Mouse (Mus musculus): Measurements from ENCODE around the gene Gm28053. TPM values are rescaled to one million over a fixed set of nuclear protein-coding genes. Genes with fewer than 3 reads are reported as not detected.

The Gm28053 gene
- 1.7 TPM in 1 of 2 replicates, not detected in the other for polyA plus RNA-seq (2016; fragmentation: Nextera tagmentation; extraction: Ambion mirVana)

DNA sequence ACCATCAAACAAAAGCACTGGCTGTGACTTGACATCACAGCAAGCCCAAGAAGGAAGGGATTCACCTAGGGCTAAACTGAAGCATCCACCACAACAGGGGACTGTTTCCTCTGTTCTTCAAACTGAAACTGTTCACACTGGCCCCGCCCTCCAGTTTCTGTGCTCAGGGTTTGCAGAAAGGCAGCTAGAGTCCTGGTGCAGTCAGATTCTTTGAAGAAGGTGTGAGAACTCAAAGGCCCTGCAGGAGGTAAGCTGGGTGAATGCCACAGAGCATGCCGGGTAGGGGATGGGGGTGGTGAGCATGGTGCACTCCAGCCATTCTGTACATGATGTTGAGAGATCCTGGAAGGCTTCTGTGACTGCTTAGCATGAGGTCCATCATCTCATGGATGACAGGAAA, at the start of gene Gm28053, which contains the start of gene Gimap7:
Gene Gm28053, plus strand, starts transcription at position 153 of the 400 bp plus-strand sequence.
Gene Gimap7, plus strand, starts transcription at position 167 of the 400 bp plus-strand sequence.
- Histone ChIP-seq H3K27ac (no peak within 1 kb of the TSS), H3K36me3 (no peaks in the 10 kb centered on the region), H3K4me3 (no peak within 1 kb of the TSS), H3K27me3 (no peaks in the 10 kb centered on the region), H3K4me2 (replicated peaks) (no peak within 1 kb of the TSS), H3K9me3 (replicated peaks) (no peaks in the 10 kb centered on the region), H3K4me1 (no peaks in the 10 kb centered on the region), H3K9ac (no peak within 1 kb of the TSS)
- ATAC-seq (ENCODE audit: low FRiP score): no peak
- 56% methylated on average over 2 of the region's 2 CpGs for WGBS

GRCm38 (mm10) chr6:48669446-48669969, 48.9 kb upstream of the Gm28053 start:
- Histone ChIP-seq H3K27ac (no peak overlapping the region), H3K9me3 (replicated peaks) (no peaks in the 10 kb centered on the region), H3K36me3 (no peaks in the 10 kb centered on the region), H3K27me3 (no peaks in the 10 kb centered on the region), H3K4me1 (no peaks in the 10 kb centered on the region), H3K9ac (no peak overlapping the region), H3K4me3 (no peak overlapping the region), H3K4me2 (replicated peaks) (no peak overlapping the region)
- ATAC-seq (ENCODE audit: low FRiP score): no peak
- WGBS: 75% methylated on average over 2 of the region's 2 CpGs

DNA sequence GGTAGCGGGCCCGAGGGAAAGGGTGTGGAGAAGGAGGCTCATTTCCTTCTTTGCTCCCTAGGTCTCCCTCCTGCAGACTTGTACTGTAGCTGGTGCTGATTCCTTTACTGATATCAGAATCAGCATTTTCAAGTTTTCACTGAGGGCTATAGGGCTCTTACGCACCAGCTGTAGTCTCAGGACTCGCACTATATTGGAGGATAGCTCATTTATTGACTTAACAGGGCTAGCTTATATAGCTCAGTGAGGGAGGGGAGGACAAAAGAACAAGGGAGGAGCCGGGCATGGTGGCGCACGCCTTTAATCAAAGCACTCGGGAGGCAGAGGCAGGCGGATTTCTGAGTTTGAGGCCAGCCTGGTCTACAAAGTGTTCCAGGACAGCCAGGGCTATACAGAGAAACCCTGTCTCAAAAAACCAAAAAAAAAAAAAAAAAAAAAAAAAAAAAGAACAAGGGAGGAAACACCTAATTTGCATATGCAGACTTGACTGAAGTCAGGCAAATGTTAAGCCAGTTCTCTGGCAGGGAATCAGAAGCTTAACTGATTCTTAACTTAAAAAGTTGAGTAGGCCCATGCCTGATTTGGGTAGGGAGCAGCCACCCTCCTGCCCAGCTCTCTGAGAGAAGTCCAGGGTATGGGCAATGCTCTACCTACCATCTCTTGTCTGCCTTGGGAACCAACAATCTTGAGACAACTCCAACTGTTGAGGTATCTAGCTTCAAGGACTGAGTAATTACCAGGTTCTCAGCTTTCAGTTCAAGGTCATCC, 43.9 kb upstream of the Gm28053 start:
- no peak for ATAC-seq (ENCODE audit: low FRiP score)
- Histone ChIP-seq H3K9ac (no peak overlapping the region), H3K27ac (no peak overlapping the region), H3K9me3 (replicated peaks) (no peaks in the 10 kb centered on the region), H3K4me2 (replicated peaks) (no peak overlapping the region), H3K4me3 (no peak overlapping the region), H3K36me3 (no peaks in the 10 kb centered on the region), H3K4me1 (peaks cover 3% of the 10 kb centered on the region), H3K27me3 (no peaks in the 10 kb centered on the region)
- 94% methylated on average over 9 of the region's 9 CpGs for WGBS

GRCm38 (mm10) chr6:48675400-48675930, 42.9 kb upstream of the Gm28053 start:
- H3K27me3 ChIP-seq: no peaks in the 10 kb centered on the region
- H3K9me3 ChIP-seq (replicated peaks): no peaks in the 10 kb centered on the region
- peak overlapping the region; percentile 35 for H3K4me2 ChIP-seq (replicated peaks)
- peak overlapping the region; percentile 13; the same call in 1 of the 2 replicates for H3K4me3 ChIP-seq
- H3K36me3 ChIP-seq: no peaks in the 10 kb centered on the region
- WGBS: 52% methylated on average over 10 of the region's 10 CpGs
- H3K4me1 ChIP-seq: peaks cover 3% of the 10 kb centered on the region
- H3K27ac ChIP-seq: no peak overlapping the region
- no peak for ATAC-seq (ENCODE audit: low FRiP score)
- no peak overlapping the region for H3K9ac ChIP-seq

DNA sequence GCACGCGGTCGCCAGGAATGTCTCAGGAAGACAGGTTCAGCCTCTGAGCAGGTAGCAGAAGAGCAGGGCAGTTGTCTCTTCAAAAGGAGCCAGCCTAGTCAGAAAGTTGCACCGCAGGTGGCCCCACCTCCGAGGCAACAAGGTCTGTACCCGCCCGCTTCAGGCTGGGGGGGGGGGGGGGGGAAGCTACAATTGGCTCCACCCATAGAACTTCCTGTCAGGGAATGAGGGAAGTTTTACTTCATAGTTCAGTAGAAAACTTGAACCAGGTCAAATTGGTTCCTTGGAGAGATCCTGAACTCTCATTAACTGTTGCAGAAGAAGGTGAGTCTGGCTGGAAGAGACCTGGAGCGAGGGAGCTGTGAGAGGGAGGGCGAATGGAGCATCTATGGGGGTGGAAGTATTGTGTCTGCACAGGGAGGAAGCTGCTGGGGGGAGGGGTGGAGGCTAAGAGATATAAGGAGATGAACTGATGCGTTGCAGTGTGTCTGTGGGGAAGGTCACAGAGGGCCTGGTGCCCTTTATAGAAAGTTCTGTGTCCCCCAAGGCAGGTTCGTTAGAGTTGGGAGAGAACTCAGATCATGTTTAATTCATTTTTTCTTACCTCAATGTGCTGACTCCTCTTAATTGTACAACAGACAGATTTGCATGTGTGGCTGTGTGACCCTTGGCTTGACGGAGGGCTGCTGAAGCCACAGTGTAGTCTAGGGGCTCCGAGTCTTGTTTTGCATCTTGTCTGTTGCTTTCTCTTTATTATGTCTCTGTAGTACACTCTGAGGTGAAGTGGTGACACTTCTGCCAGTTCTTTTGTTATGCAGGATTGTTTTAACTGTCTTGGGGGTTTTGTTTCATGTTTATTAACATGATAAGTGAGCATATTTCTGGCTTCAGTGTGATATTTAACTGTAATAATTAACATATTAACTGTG, 42.2 kb upstream of the Gm28053 start, which contains the start of gene Gimap9:
Gene Gimap9, plus strand, starts transcription at position 199 of the 929 bp plus-strand sequence.
- Histone ChIP-seq H3K9me3 (replicated peaks) (no peaks in the 10 kb centered on the region), H3K4me3 (peak within 1 kb of the TSS; percentile 13), H3K36me3 (no peaks in the 10 kb centered on the region), H3K4me1 (peaks cover 3% of the 10 kb centered on the region), H3K27me3 (no peaks in the 10 kb centered on the region), H3K9ac (no peak within 1 kb of the TSS), H3K4me2 (replicated peaks) (peak within 1 kb of the TSS; percentile 35), H3K27ac (no peak within 1 kb of the TSS)
- WGBS: 19% methylated on average over 13 of the region's 13 CpGs
- no peak for ATAC-seq (ENCODE audit: low FRiP score)

- no peaks in the 10 kb centered on the region for H3K36me3 ChIP-seq
- 88% methylated on average over 5 of the region's 5 CpGs for whole genome bisulfite sequencing
- no peak overlapping the region for H3K4me3 ChIP-seq
- no peaks in the 10 kb centered on the region for H3K27me3 ChIP-seq
- H3K4me2 ChIP-seq (replicated peaks): 0 out of 2 replicates have a peak overlapping the region, but pooled peaks have one; percentile 35
- no peak overlapping the region for H3K9ac ChIP-seq
- H3K9me3 ChIP-seq (replicated peaks): no peaks in the 10 kb centered on the region
- no peak overlapping the region for H3K27ac ChIP-seq
- no peak for ATAC-seq (ENCODE audit: low FRiP score)
- peaks cover 3% of the 10 kb centered on the region for H3K4me1 ChIP-seq
Observed at GRCm38 (mm10) chr6:48676860-48677415, 41.5 kb upstream of the Gm28053 start.

DNA sequence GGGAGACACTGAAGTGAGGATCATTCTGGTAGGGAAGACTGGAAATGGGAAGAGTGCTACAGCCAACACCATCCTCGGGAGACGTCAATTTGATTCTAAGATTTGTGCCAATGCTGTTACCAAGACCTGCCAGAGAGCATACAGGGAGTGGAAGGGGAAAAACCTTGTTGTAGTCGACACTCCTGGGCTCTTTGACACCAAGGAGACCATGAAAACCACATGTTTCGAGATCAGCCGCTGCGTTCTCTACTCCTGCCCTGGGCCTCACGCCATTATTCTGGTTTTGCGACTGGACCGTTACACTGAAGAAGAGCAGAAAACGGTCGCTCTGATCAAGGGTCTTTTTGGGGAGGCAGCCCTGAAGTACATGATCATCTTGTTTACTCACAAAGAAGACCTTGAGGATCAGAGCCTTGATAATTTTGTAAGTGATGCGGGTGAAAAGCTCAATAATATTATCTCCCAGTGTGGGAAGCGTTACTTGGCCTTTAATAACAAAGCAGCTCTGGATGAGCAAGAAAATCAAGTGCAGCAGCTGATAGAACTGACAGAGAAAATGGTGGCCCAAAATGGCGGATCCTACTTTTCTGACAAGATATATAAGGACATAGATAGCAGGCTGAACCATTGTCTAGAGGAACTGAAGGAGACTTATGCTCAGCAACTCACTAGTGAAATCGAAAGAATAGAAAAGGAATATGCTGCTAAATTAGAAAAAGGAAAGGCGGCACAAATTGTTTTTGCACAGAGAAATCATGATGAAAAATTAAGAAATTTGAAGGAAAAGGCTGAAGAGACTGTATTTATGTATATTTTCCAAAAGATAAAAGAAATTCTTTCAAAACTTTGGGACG, 40.7 kb upstream of the Gm28053 start:
- Histone ChIP-seq H3K4me1 (peaks cover 3% of the 10 kb centered on the region), H3K9me3 (replicated peaks) (no peaks in the 10 kb centered on the region), H3K27ac (no peak overlapping the region), H3K4me2 (replicated peaks) (no peak overlapping the region), H3K36me3 (no peaks in the 10 kb centered on the region), H3K4me3 (no peak overlapping the region), H3K9ac (no peak overlapping the region), H3K27me3 (no peaks in the 10 kb centered on the region)
- 95% methylated on average over 17 of the region's 17 CpGs for whole genome bisulfite sequencing
- ATAC-seq (ENCODE audit: low FRiP score): no peak

DNA sequence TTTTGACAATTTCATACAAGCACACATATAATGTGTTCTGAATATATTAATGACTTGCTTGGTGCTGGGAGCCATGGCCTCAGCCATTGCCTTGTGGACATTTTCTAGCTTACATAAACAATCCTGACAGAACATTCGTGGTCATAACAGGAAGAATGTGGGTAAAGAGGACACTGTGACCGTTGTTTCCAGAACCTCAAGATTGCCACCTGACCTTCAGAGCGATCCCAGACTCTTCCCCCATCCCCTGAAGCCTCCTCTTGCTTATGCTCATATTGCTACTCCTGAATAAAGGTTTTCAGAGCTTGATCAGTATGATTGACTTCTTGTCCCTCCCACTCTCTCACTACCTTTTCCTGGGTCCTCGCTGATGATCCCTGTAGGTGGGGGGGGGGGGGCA, 40.0 kb upstream of the Gm28053 start:
- Histone ChIP-seq H3K27me3 (no peaks in the 10 kb centered on the region), H3K9me3 (replicated peaks) (no peaks in the 10 kb centered on the region), H3K36me3 (no peaks in the 10 kb centered on the region), H3K9ac (no peak overlapping the region), H3K4me1 (peaks cover 3% of the 10 kb centered on the region), H3K27ac (no peak overlapping the region), H3K4me3 (no peak overlapping the region), H3K4me2 (replicated peaks) (no peak overlapping the region)
- no peak for ATAC-seq (ENCODE audit: low FRiP score)
- WGBS: 79% methylated on average over 4 of the region's 4 CpGs

GRCm38 (mm10) chr6:48679701-48680100, 38.7 kb upstream of the Gm28053 start:
- H3K4me3 ChIP-seq: no peak overlapping the region
- no peaks in the 10 kb centered on the region for H3K27me3 ChIP-seq
- no peak overlapping the region for H3K27ac ChIP-seq
- H3K36me3 ChIP-seq: no peaks in the 10 kb centered on the region
- no peak for ATAC-seq (ENCODE audit: low FRiP score)
- H3K9ac ChIP-seq: no peak overlapping the region
- H3K9me3 ChIP-seq (replicated peaks): no peaks in the 10 kb centered on the region
- 77% methylated on average over 6 of the region's 6 CpGs for WGBS
- H3K4me1 ChIP-seq: peaks cover 3% of the 10 kb centered on the region
- H3K4me2 ChIP-seq (replicated peaks): no peak overlapping the region

GRCm38 (mm10) chr6:48680421-48680820, 38.0 kb upstream of the Gm28053 start:
- Histone ChIP-seq H3K9me3 (replicated peaks) (no peaks in the 10 kb centered on the region), H3K4me2 (replicated peaks) (no peak overlapping the region), H3K4me3 (no peak overlapping the region), H3K27me3 (no peaks in the 10 kb centered on the region), H3K27ac (no peak overlapping the region), H3K36me3 (no peaks in the 10 kb centered on the region), H3K9ac (no peak overlapping the region), H3K4me1 (peaks cover 3% of the 10 kb centered on the region)
- no peak for ATAC-seq (ENCODE audit: low FRiP score)
- 84% methylated on average over 5 of the region's 5 CpGs for WGBS

GRCm38 (mm10) chr6:48681472-48682090, 36.8 kb upstream of the Gm28053 start:
- Histone ChIP-seq H3K4me2 (replicated peaks) (no peak overlapping the region), H3K4me3 (no peak overlapping the region), H3K9me3 (replicated peaks) (no peaks in the 10 kb centered on the region), H3K36me3 (no peaks in the 10 kb centered on the region), H3K9ac (no peak overlapping the region), H3K4me1 (no peaks in the 10 kb centered on the region), H3K27ac (no peak overlapping the region), H3K27me3 (no peaks in the 10 kb centered on the region)
- 81% methylated on average over 3 of the region's 3 CpGs for WGBS
- no peak for ATAC-seq (ENCODE audit: low FRiP score)
